Mouse (Mus musculus) left cerebral cortex, adult 18-20 months (tissue): ENCODE data around the gene Pgm2. TPM values are rescaled to one million over a fixed set of nuclear protein-coding genes. Genes with fewer than 3 reads are reported as not detected.

ENCODE experiments used
- DNase-seq, 2 experiments: peaks; one replicate each; pipeline ENCODE4 v3.0.0; 2021 to 2022; ENCODE audit warnings: low spot score in 2 of 2, mixed read lengths in 1 of 2
- microRNA-seq, 2 experiments: library from miRNA; unstranded; fragments of <30 nt; microRNA quantifications; one replicate each; pipeline ENCODE4 v1.2.0; 2021
- total RNA-seq, 2 experiments: library from RNA; stranded (reverse); gene quantifications; 2 replicates each; pipeline ENCODE4 v1.2.3; 2021

The Pgm2 gene
- total RNA-seq, 2 experiments from 2014 or later, result 9.7 to 12.4 TPM

DNA sequence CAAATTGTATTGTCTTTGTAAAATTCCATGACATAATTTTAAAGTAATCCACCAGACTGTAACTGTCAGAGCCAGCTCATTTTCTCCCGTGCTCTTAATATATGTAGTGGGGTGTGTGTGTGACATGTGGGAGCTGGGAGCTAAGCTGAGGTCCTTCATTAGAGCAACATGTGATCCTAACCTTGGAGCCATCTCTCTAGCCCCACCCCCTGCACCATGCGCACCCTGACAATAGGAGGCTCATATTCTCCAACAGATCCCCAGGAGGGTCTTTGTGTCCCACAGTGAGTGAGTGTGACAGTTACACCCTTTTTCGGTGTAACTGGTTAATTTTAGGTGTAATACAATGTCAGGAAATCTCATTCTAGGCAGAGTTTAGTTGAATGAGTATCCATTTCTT is 80.1 kb downstream of the Pgm2 start:
- no peak for DNase-seq

DNA sequence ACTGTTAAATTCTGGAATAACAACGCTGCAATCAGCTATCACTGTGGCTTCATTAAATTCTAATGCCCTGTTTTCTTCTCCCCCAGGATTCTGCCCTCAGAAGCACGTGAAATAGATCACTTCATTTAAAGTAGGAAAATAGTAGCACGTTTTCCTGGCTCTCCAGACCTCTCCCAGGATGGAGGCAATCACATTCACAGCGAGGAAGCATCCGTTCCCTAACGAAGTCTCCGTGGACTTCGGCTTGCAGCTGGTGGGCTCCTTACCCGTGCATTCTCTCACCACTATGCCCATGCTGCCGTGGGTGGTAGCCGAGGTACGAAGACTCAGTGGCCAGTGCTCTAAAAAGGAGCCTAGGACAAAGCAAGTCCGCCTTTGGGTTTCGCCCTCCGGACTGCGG is 80.6 kb downstream of the Pgm2 start:
- DNase-seq, result no peak

DNA sequence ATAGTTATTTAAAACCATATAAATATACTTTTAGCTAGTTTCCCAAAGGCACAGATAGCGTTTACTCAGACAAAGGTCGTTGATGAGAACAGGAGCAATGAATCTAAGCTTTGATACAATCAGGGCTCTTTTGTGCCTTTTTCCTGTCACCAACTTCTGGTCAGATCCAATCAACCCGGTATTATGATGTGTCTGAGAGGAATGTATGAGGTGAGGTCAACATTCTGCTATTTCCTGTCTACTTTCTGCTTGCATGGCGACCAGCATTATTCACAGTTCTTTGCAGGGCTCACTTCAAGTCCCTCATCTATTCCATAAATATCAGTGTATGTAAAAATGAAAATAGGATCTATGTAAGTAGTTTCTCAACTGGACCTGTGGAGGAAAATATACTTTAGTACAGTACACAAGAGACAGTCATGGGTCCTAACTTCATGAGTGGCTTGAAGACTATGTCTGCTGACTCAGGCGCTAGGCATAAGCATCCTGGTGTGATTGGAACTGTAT is 81.7 kb downstream of the Pgm2 start:
- no peak for DNase-seq

Small RNAs within 50 kb of the gene (microRNA-seq; reads per million reads assigned to microRNA genes)
- gene Gm22395, result 0 reads per million in 2 experiments
- 0 reads per million in 2 experiments for gene Gm23967

Other genes starting within 250 kb of the Pgm2 start
- 10 to 100 TPM; 12.5 to 13.0 TPM for gene Rell1, start 124.1 kb upstream of the Pgm2 start, total RNA-seq
- gene Tbc1d1, start 63.4 kb downstream of the Pgm2 start, total RNA-seq, result 10 to 100 TPM; 22.3 to 26.1 TPM